Comparison of ENCODE assay signal across 17 mouse cellular contexts in genomic region chr13:112052456-112052855, GRCm38 (mm10).
"Had no signal": no experiment of that assay in that cellular context is flagged by ENCODE, and none has a peak within 500 bp of the region (broad histone marks: within the 10 kb centered on the region; RNA-seq: fewer than 3 reads in every experiment).

No protein-coding gene starts in this region.

- H3K9ac ChIP-seq: liver, embryonic 15.5 days; liver, postnatal 0 days; lung, embryonic 15.5 days; midbrain, embryonic 13.5 days; neural tube, embryonic 12.5 days had no signal

- H3K27ac ChIP-seq: liver, embryonic 15.5 days; lung, embryonic 15.5 days; macrophage; midbrain, embryonic 13.5 days; neural tube, embryonic 12.5 days had no signal

- H3K36me3 ChIP-seq: liver, embryonic 15.5 days; lung, embryonic 15.5 days; midbrain, embryonic 13.5 days; neural tube, embryonic 12.5 days had no signal

- DNase-seq: liver, postnatal 0 days; lung, adult 2 months; lung, postnatal 14 days; lung, postnatal 36 days; right cerebral cortex, postnatal 14 days; thymus, adult 2 months; thymus, postnatal 25 days; thymus, postnatal 4 days had no signal

- H3K4me2 ChIP-seq: liver, embryonic 15.5 days; lung, embryonic 15.5 days; midbrain, embryonic 11.5 days; midbrain, embryonic 13.5 days; neural tube, embryonic 12.5 days had no signal

- H3K4me1 ChIP-seq: megakaryocyte, embryonic 14.5 days; midbrain, embryonic 13.5 days; neural tube, embryonic 12.5 days had no signal

- H3K27me3 ChIP-seq: liver, embryonic 15.5 days; lung, embryonic 15.5 days; midbrain, embryonic 13.5 days; neural tube, embryonic 12.5 days had no signal

- H3K9me3 ChIP-seq: liver, embryonic 15.5 days; lung, embryonic 15.5 days; midbrain, embryonic 13.5 days; neural tube, embryonic 12.5 days had no signal

- ATAC-seq: liver, postnatal 0 days; lung, postnatal 0 days; midbrain, embryonic 13.5 days; midbrain, embryonic 16.5 days had no signal

- H3K4me3 ChIP-seq: liver, embryonic 15.5 days; lung, embryonic 15.5 days; megakaryocyte, embryonic 14.5 days; midbrain, embryonic 13.5 days; neural tube, embryonic 12.5 days had no signal
